Mouse (Mus musculus) brain, embryonic 18.5 days (tissue): ENCODE data around the gene Shisa4.
"Not testable (repeated sequence)": the region's sequence is repeated elsewhere in the genome, so short reads cannot be mapped to it uniquely, and the experiment has no call there.

Experiments
- DNase-seq: peaks from one replicate; pipeline ENCODE4 v3.0.0-alpha.2; 2012; ENCODE audit warnings: low read depth, low spot score

Shisa4 gene

GRCm38 (mm10) chr1:135374868-135375581 lies at the start of gene Shisa4:
Shisa4 (minus strand) TSS chr1:135375237.
- no peak for DNase-seq

GRCm38 (mm10) chr1:135422772-135423171 lies 47.7 kb upstream of the Shisa4 start:
- no peak for DNase-seq

GRCm38 (mm10) chr1:135413996-135414395 lies 39.0 kb upstream of the Shisa4 start:
- no peak for DNase-seq

DNA sequence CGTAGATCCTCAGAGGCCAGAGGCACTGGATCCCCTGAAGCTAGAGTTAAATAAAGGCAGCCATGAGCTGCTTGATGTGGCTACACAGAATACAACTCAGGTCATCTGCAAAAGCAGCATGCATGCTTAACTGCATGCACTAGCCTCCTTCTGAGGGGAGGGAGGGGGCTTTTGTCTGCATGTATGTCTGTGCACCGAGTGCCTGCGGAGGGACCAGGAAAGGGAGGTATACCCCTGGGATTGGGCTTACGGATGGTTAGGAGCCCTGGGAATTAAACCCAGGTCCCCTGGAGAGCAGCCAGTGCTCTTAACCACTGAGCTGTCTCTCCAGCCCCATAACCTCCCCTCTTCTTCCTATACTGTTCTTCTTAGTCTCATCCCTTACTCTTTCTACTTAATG lies 37.1 kb upstream of the Shisa4 start:
- DNase-seq, result no peak

DNA sequence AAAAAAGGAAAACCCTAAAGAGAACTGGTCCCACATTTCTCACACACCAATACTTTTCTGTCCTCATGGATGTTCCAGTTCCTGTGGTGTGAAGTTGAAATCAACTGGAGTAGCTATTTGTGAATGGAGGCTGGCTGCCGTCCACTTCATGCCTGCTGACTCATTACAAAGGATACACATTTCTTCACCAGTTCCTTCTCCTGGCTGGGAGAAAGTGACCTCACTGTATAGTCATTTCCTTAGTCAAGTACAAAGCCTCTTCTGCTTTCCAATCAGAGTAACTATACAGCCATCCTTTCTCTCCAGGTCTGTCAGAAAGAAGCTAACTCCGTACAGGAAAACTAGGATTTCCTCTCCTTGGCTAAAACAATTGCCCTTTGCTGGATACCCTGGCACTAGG lies 35.9 kb upstream of the Shisa4 start:
- no peak for DNase-seq

DNA sequence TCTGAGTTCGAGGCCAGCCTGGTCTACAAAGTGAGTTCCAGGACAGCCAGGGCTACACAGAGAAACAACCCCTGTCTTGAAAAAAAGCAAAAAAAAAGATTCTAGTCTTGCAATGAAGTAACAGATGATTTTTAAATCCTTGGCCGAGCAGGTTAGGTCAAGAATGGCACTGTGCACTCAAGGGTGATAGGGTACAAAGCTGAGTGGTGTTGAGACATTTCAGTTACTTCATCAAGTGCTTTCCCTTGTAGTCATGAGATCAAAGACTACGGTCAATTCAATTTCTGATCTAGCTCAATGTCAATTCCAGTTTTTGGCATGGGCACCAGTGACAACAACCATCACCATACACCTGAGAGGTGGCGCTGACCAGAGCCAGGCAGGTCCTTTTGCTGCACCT lies 33.9 kb upstream of the Shisa4 start:
- DNase-seq, result no peak

DNA sequence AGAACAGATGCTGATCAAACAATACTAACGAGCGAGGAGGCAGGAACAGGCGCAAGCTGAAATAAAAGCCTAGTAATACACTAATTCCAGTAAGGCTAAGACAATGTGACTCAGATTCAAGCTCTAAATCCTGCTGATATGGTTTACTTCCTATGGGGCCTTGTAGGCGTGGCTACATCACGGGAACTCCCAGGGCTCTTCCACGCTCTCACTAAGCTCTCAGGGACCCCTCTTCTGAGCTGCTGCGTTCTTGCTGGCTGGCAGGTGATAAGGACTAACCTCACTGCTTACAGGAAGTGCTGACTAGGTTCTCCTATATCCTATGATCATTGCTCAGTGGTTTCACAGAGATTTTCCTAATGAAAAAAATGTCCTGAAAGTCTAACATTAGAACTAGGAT lies 30.3 kb upstream of the Shisa4 start:
- DNase-seq, result no peak

DNA sequence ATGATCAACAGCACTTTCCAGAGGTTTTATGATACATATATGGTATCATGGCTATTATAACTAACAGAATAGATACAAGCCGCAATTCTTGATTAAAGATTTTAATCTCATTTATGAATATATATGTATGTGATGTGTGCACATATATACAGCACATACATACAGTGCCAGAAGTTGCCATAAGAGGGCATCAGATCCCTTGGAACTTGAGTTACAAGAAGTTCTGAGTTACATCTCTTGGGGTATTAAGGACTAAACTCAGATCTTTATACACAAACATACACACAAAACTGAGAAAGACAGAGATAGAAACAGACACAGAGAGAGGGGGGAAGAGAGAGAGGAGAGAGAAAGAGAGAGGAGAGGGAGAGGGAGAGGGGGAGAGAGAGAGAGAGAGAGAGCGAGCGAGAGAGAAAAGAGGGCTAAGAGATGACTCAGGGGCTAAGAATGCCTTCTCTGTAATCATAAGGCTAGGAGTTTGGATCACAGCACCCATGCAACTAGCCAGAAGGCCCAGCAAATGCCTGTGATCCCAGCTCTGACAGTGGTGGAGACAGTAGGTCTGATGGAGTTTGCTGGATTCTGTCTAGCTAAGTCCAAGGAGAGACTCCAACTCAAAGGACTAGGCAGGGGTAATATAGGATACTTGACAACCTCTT lies 26.5 kb upstream of the Shisa4 start:
- DNase-seq, result no peak

DNA sequence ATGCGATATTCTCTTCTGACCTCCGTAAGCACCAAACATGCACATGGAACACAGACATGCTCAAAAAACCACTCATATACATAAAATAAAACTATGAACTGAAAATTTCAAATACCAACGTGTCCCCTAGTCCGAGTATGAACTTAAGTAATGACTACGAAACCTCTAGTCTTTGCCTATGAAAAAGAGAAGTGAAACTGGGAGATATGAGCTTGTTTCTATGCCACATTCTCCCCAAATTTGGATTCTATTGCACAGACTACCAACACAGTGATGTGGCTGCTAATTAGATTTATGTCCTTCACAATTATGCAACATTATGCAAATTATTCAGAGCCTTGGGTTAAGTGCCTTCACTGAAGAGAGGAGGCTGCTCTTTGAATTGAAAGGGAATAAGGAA lies 24.4 kb upstream of the Shisa4 start:
- DNase-seq, result no peak

GRCm38 (mm10) chr1:135385161-135385560 lies 10.1 kb upstream of the Shisa4 start:
- DNase-seq, result no peak

DNA sequence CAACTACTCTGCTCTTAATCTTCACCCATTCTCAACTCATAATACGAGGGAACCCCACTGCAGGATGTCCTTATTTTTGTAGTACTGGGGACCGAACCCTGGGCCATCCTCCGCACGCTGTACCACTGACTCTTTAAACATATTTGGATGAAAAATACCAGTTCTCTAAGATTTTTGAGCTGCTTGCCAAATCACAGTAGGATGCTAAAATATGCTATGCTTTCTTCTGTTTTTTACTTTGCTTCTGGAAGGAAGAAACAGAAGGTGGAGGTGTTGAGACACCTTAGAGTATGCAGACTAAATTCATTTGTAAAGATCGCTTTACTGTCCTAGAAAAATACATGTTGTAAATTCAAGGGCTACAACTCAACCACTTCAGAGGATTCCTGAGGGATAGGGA lies 9.1 kb upstream of the Shisa4 start:
- no peak for DNase-seq

GRCm38 (mm10) chr1:135381560-135381959 lies 6.5 kb upstream of the Shisa4 start:
- DNase-seq, result not testable (repeated sequence)

DNA sequence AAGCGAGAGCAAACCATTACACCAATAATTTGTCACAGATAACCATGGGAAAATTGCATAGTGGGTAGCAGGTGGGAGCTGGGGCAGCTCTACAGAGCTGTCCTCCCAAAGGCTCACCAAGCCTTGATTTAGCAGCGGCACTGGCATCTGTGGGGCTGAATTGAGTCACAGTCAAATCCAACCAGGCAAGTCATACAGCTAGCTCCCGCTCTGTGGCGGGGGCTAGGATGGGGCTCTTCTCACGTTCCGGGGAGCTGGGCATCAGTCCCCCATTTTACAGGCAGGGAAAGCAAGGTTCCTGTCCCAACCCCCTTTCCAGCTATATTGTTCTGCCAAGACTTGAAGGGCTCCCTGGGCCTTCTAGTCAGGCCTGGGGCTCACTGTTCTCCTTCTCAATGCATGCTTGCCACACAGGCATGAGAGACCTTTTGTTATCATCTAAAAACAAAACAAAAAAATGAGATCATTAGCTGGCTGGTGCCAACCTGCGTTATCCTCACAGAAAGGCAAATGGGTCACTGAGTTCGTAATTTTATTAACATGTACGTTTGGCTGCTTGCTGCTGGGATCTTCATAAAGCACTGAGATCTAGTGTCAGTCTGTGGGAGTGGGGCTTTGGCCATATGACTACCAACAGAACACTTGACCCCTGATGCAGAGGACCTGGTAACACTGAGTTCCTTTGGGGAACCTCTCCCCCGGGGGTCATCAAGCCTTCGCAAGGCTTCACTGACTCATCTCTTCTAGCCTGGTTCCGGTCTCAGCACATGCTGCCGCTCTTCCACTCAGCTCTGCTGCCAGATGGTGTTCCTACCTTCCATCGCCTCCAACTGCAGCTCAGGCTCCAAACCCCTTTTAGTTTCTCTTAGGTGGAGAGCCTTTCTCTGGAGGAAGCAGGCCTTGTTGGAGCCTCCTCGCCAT lies 5.3 kb upstream of the Shisa4 start:
- DNase-seq, result no peak

- DNase-seq, result no peak
These were observed 4.0 kb upstream of the Shisa4 start for GRCm38 (mm10) chr1:135379048-135379447.

GRCm38 (mm10) chr1:135378576-135378975 lies 3.5 kb upstream of the Shisa4 start:
- DNase-seq, result no peak

GRCm38 (mm10) chr1:135374175-135374867 lies 716 bp downstream of the Shisa4 start:
- no peak for DNase-seq

- no peak for DNase-seq
These were observed 1.8 kb downstream of the Shisa4 start for GRCm38 (mm10) chr1:135373171-135373677.

DNA sequence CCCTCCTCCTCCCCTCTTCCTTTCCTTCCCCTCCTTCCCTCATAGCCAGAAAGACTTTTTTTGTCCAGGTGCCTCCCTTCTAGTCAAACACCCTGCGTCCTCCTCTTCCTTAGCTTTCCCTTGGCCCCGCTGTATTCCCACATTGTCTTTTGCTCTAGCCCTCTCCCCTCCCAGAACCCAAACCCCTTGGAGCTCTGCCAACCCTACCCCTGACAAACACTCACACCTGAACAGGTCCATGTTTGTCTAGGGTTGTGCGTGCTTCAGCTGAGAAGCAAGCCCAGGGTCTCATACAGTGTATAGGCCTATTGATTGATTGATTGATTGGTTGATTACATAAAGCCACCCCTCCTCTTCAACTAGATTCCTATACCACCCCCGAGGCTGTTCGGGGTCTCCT lies 5.6 kb downstream of the Shisa4 start:
- no peak for DNase-seq

DNA sequence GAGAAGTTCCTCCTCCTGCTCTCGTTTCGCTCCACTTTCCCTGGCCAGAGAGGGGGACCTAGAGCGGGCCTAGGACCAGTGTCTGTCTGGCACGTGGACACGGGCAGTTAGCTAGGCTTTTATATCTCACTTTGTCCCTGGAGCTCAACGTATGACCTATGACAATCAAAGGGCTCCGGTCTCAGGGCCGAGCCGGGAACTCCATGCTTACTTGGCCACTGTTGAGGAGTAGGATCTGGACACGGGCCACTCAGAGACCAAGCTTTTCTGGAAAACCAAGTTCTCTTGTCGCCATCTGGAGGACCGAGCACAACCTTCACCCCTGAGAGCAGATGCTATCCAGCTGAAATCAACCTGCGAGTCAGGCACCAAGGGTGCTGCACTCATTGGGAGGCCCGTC lies 6.1 kb downstream of the Shisa4 start:
- no peak for DNase-seq

- DNase-seq, result peak; percentile 82
These were observed 6.8 kb downstream of the Shisa4 start for GRCm38 (mm10) chr1:135368245-135368644.

GRCm38 (mm10) chr1:135367595-135367994 lies 7.4 kb downstream of the Shisa4 start:
- DNase-seq, result no peak

GRCm38 (mm10) chr1:135367005-135367404 lies 8.0 kb downstream of the Shisa4 start:
- no peak for DNase-seq
